Mouse (Mus musculus): ENCODE data around the gene Zfp91. TPM values are rescaled to one million over a fixed set of nuclear protein-coding genes. Genes with fewer than 3 reads are reported as not detected.

Zfp91 gene
- 10.4 and 10.8 TPM in 2 replicates for polyA plus RNA-seq (2014; fragmentation: Nextera tagmentation; extraction: Ambion mirVana)

- Histone ChIP-seq H3K27ac (replicated peaks; ENCODE audit: low read depth, low read length) (peak within 1 kb of the TSS; percentile 98), H3K9ac (ENCODE audit: low read length) (peak within 1 kb of the TSS; percentile 96), H3K4me1 (ENCODE audit: control insufficient read depth, insufficient read depth, low read length) (no peaks in the 10 kb centered on the region), H3K27me3 (ENCODE audit: control insufficient read depth, insufficient read depth, low read length) (no peaks in the 10 kb centered on the region), H3K4me2 (ENCODE audit: low read depth, severe bottlenecking) (peak within 1 kb of the TSS; percentile 68), H3K36me3 (ENCODE audit: control insufficient read depth, insufficient read depth, low read length) (no peaks in the 10 kb centered on the region), H3K4me3 (ENCODE audit: low read depth, low read length) (peak within 1 kb of the TSS; percentile 73), H3K9me3 (ENCODE audit: control insufficient read depth, low read length) (no peaks in the 10 kb centered on the region)
- ATAC-seq (ENCODE audit: insufficient number of reproducible peaks, low FRiP score, low TSS enrichment, low read depth) (peak; percentile 95), DNase-seq (ENCODE audit: low spot score) (peak; percentile 96)
- WGBS = under 1% methylated on average over 53 of the region's 76 CpGs
These were observed at the start of gene Zfp91, which contains the start of gene Lpxn for GRCm38 (mm10) chr19:12795511-12796327. Gene Zfp91, minus strand, starts transcription at chr19:12796126. Gene Lpxn, plus strand, starts transcription at chr19:12796193.

GRCm38 (mm10) chr19:12838507-12838906 lies 42.6 kb upstream of the Zfp91 start:
- no peak overlapping the region for H3K4me3 ChIP-seq (ENCODE audit: low read depth, low read length)
- ATAC-seq (ENCODE audit: insufficient number of reproducible peaks, low FRiP score, low TSS enrichment, low read depth) = no peak
- DNase-seq (ENCODE audit: low spot score) = no peak
- H3K9me3 ChIP-seq (ENCODE audit: control insufficient read depth, low read length) = no peaks in the 10 kb centered on the region
- no peak overlapping the region for H3K9ac ChIP-seq (ENCODE audit: low read length)
- no peaks in the 10 kb centered on the region for H3K36me3 ChIP-seq (ENCODE audit: control insufficient read depth, insufficient read depth, low read length)
- 90% methylated on average over 1 of the region's 1 CpGs for WGBS
- no peak overlapping the region for H3K27ac ChIP-seq (replicated peaks; ENCODE audit: low read depth, low read length)
- H3K27me3 ChIP-seq (ENCODE audit: control insufficient read depth, insufficient read depth, low read length) = no peaks in the 10 kb centered on the region
- no peaks in the 10 kb centered on the region for H3K4me1 ChIP-seq (ENCODE audit: control insufficient read depth, insufficient read depth, low read length)
- no peak overlapping the region for H3K4me2 ChIP-seq (ENCODE audit: low read depth, severe bottlenecking)

GRCm38 (mm10) chr19:12833625-12834024 lies 37.7 kb upstream of the Zfp91 start:
- no peak overlapping the region for H3K4me2 ChIP-seq (ENCODE audit: low read depth, severe bottlenecking)
- 82% methylated on average over 3 of the region's 3 CpGs for WGBS

GRCm38 (mm10) chr19:12831559-12831958 lies 35.6 kb upstream of the Zfp91 start:
- no peak for ATAC-seq (ENCODE audit: insufficient number of reproducible peaks, low FRiP score, low TSS enrichment, low read depth)
- no peaks in the 10 kb centered on the region for H3K27me3 ChIP-seq (ENCODE audit: control insufficient read depth, insufficient read depth, low read length)
- WGBS = 74% methylated on average over 1 of the region's 1 CpGs

More at GRCm38 (mm10) chr19:12833625-12834024, 37.7 kb upstream of the Zfp91 start:
- H3K4me3 ChIP-seq (ENCODE audit: low read depth, low read length) = no peak overlapping the region
- H3K27me3 ChIP-seq (ENCODE audit: control insufficient read depth, insufficient read depth, low read length) = no peaks in the 10 kb centered on the region
- no peak overlapping the region for H3K9ac ChIP-seq (ENCODE audit: low read length)
- H3K9me3 ChIP-seq (ENCODE audit: control insufficient read depth, low read length) = no peaks in the 10 kb centered on the region
- no peak for ATAC-seq (ENCODE audit: insufficient number of reproducible peaks, low FRiP score, low TSS enrichment, low read depth)
- DNase-seq (ENCODE audit: low spot score) = no peak
- H3K27ac ChIP-seq (replicated peaks; ENCODE audit: low read depth, low read length) = no peak overlapping the region
- H3K4me1 ChIP-seq (ENCODE audit: control insufficient read depth, insufficient read depth, low read length) = no peaks in the 10 kb centered on the region
- H3K36me3 ChIP-seq (ENCODE audit: control insufficient read depth, insufficient read depth, low read length) = no peaks in the 10 kb centered on the region

GRCm38 (mm10) chr19:12830823-12831430 lies 35.0 kb upstream of the Zfp91 start:
- no peak for ATAC-seq (ENCODE audit: insufficient number of reproducible peaks, low FRiP score, low TSS enrichment, low read depth)

More at GRCm38 (mm10) chr19:12831559-12831958, 35.6 kb upstream of the Zfp91 start:
- no peak overlapping the region for H3K4me3 ChIP-seq (ENCODE audit: low read depth, low read length)
- DNase-seq (ENCODE audit: low spot score) = no peak
- H3K27ac ChIP-seq (replicated peaks; ENCODE audit: low read depth, low read length) = no peak overlapping the region
- H3K4me2 ChIP-seq (ENCODE audit: low read depth, severe bottlenecking) = no peak overlapping the region
- H3K4me1 ChIP-seq (ENCODE audit: control insufficient read depth, insufficient read depth, low read length) = no peaks in the 10 kb centered on the region
- H3K9ac ChIP-seq (ENCODE audit: low read length) = no peak overlapping the region
- H3K36me3 ChIP-seq (ENCODE audit: control insufficient read depth, insufficient read depth, low read length) = no peaks in the 10 kb centered on the region
- H3K9me3 ChIP-seq (ENCODE audit: control insufficient read depth, low read length) = no peaks in the 10 kb centered on the region

GRCm38 (mm10) chr19:12824549-12824948 lies 28.6 kb upstream of the Zfp91 start:
- no peak overlapping the region for H3K27ac ChIP-seq (replicated peaks; ENCODE audit: low read depth, low read length)
- WGBS = 70% methylated on average over 4 of the region's 4 CpGs
- ATAC-seq (ENCODE audit: insufficient number of reproducible peaks, low FRiP score, low TSS enrichment, low read depth) (no peak), DNase-seq (ENCODE audit: low spot score) (no peak)
- H3K4me1 ChIP-seq (ENCODE audit: control insufficient read depth, insufficient read depth, low read length) = no peaks in the 10 kb centered on the region
- H3K4me2 ChIP-seq (ENCODE audit: low read depth, severe bottlenecking) = no peak overlapping the region
- H3K36me3 ChIP-seq (ENCODE audit: control insufficient read depth, insufficient read depth, low read length) = no peaks in the 10 kb centered on the region
- H3K4me3 ChIP-seq (ENCODE audit: low read depth, low read length) = no peak overlapping the region
- no peaks in the 10 kb centered on the region for H3K9me3 ChIP-seq (ENCODE audit: control insufficient read depth, low read length)
- H3K9ac ChIP-seq (ENCODE audit: low read length) = no peak overlapping the region
- no peaks in the 10 kb centered on the region for H3K27me3 ChIP-seq (ENCODE audit: control insufficient read depth, insufficient read depth, low read length)

More at GRCm38 (mm10) chr19:12830823-12831430, 35.0 kb upstream of the Zfp91 start:
- no peaks in the 10 kb centered on the region for H3K4me1 ChIP-seq (ENCODE audit: control insufficient read depth, insufficient read depth, low read length)
- no peaks in the 10 kb centered on the region for H3K36me3 ChIP-seq (ENCODE audit: control insufficient read depth, insufficient read depth, low read length)
- no peak overlapping the region for H3K9ac ChIP-seq (ENCODE audit: low read length)
- no peak overlapping the region for H3K27ac ChIP-seq (replicated peaks; ENCODE audit: low read depth, low read length)
- no peak overlapping the region for H3K4me2 ChIP-seq (ENCODE audit: low read depth, severe bottlenecking)
- H3K27me3 ChIP-seq (ENCODE audit: control insufficient read depth, insufficient read depth, low read length) = no peaks in the 10 kb centered on the region
- H3K4me3 ChIP-seq (ENCODE audit: low read depth, low read length) = no peak overlapping the region
- no peak for DNase-seq (ENCODE audit: low spot score)
- WGBS = 77% methylated on average over 2 of the region's 2 CpGs
- H3K9me3 ChIP-seq (ENCODE audit: control insufficient read depth, low read length) = no peaks in the 10 kb centered on the region

GRCm38 (mm10) chr19:12820383-12820782 lies 24.5 kb upstream of the Zfp91 start:
- no peaks in the 10 kb centered on the region for H3K4me1 ChIP-seq (ENCODE audit: control insufficient read depth, insufficient read depth, low read length)
- peak; percentile 25 for DNase-seq (ENCODE audit: low spot score)
- H3K9me3 ChIP-seq (ENCODE audit: control insufficient read depth, low read length) = no peaks in the 10 kb centered on the region
- H3K27ac ChIP-seq (replicated peaks; ENCODE audit: low read depth, low read length) = no peak overlapping the region
- no peak overlapping the region for H3K4me2 ChIP-seq (ENCODE audit: low read depth, severe bottlenecking)
- no peak for ATAC-seq (ENCODE audit: insufficient number of reproducible peaks, low FRiP score, low TSS enrichment, low read depth)
- WGBS = 38% methylated on average over 4 of the region's 4 CpGs
- no peak overlapping the region for H3K9ac ChIP-seq (ENCODE audit: low read length)
- H3K36me3 ChIP-seq (ENCODE audit: control insufficient read depth, insufficient read depth, low read length) = no peaks in the 10 kb centered on the region
- no peak overlapping the region for H3K4me3 ChIP-seq (ENCODE audit: low read depth, low read length)
- H3K27me3 ChIP-seq (ENCODE audit: control insufficient read depth, insufficient read depth, low read length) = no peaks in the 10 kb centered on the region

- DNase-seq (ENCODE audit: low spot score) (no peak), ATAC-seq (ENCODE audit: insufficient number of reproducible peaks, low FRiP score, low TSS enrichment, low read depth) (no peak)
- H3K27me3 ChIP-seq (ENCODE audit: control insufficient read depth, insufficient read depth, low read length) = no peaks in the 10 kb centered on the region
- no peak overlapping the region for H3K4me2 ChIP-seq (ENCODE audit: low read depth, severe bottlenecking)
- H3K9me3 ChIP-seq (ENCODE audit: control insufficient read depth, low read length) = no peaks in the 10 kb centered on the region
- H3K4me1 ChIP-seq (ENCODE audit: control insufficient read depth, insufficient read depth, low read length) = no peaks in the 10 kb centered on the region
- H3K9ac ChIP-seq (ENCODE audit: low read length) = no peak overlapping the region
- no peak overlapping the region for H3K4me3 ChIP-seq (ENCODE audit: low read depth, low read length)
- H3K27ac ChIP-seq (replicated peaks; ENCODE audit: low read depth, low read length) = no peak overlapping the region
- H3K36me3 ChIP-seq (ENCODE audit: control insufficient read depth, insufficient read depth, low read length) = no peaks in the 10 kb centered on the region
- WGBS = 87% methylated on average over 1 of the region's 1 CpGs
These were observed 22.6 kb upstream of the Zfp91 start for GRCm38 (mm10) chr19:12818507-12818906.

Measured in limb, embryonic 11.5 days (tissue).